Mouse (Mus musculus) E14TG2a.4 (cell line): ENCODE measurements around the gene Rnase4.

Source experiments
- CTCF ChIP-seq: conservative IDR thresholded peaks from 2 replicates; pipeline ENCODE4 v1.5.1; 2014; ENCODE audit warnings: low read length
- NANOG ChIP-seq: IDR thresholded peaks from 2 replicates; pipeline ENCODE4 v1.6.1; 2014; ENCODE audit warnings: borderline replicate concordance, low read length, mixed read lengths
- POU5F1 ChIP-seq: IDR thresholded peaks from 2 replicates; pipeline ENCODE4 v1.6.1; 2014; ENCODE audit warnings: low read length, borderline replicate concordance

- no peak for TF ChIP-seq CTCF
- no peak for TF ChIP-seq NANOG
- no peak for TF ChIP-seq POU5F1
Observed at GRCm38 (mm10) chr14:51074335-51074734, 16.5 kb upstream of the Rnase4 start, which contains the start of gene Olfr750.
